Mouse (Mus musculus) adrenal gland, postnatal 4 days (tissue): Measurements from ENCODE around the gene Bcat2. TPM values are rescaled to one million over a fixed set of nuclear protein-coding genes. Genes with fewer than 3 reads are reported as not detected.

Source experiments
- DNase-seq, 2 experiments: peaks; one replicate each; pipeline ENCODE4 v3.0.0; 2021 to 2022; ENCODE audit warnings: low spot score in 2 of 2, mixed read lengths in 2 of 2
- total RNA-seq, 2 experiments: library from RNA; stranded (reverse); gene quantifications; 2 replicates each; pipeline ENCODE4 v1.2.3; 2021

Gene Bcat2
- total RNA-seq, 2 experiments from 2014 or later, result 96.4 to 96.5 TPM

DNA sequence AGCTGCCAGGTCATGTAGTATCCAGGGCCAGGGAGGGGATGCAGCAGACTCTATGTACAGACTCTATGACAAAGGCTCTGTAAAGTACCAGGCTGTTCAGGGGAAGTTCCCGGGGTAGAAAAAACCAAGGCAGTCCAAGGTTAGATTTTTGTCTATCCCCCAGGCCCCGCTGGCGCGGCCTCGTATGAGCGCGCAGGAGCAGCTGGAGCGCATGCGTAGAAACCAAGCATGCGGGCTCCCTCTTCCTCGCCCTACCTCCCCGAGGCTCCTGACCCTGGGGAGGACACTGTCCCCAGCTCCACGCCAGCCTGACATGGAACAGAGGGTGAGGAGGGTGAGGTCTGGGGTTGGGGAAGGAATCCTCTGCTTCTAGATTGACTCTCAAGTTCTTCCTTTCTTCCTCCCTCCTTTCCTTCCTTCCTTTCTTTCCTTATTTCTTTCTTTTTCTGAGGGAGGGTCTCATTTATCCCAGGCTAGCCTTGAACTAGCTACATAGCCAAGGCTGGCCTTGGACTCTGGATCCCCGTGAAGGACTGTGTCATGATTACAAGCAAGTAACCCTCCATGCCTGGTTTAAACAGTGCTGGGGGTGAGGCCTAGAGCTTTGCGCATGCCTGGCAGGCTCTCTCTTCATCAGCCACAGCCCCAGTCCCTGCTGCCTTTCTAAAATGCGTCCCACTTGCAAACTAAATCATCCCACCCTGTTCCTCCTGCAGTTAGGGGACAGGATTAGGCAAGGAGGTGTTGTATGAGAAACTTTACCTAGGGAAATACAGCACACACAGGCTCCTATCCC is 20.1 kb upstream of the Bcat2 start:
- DNase-seq, result no peak

DNA sequence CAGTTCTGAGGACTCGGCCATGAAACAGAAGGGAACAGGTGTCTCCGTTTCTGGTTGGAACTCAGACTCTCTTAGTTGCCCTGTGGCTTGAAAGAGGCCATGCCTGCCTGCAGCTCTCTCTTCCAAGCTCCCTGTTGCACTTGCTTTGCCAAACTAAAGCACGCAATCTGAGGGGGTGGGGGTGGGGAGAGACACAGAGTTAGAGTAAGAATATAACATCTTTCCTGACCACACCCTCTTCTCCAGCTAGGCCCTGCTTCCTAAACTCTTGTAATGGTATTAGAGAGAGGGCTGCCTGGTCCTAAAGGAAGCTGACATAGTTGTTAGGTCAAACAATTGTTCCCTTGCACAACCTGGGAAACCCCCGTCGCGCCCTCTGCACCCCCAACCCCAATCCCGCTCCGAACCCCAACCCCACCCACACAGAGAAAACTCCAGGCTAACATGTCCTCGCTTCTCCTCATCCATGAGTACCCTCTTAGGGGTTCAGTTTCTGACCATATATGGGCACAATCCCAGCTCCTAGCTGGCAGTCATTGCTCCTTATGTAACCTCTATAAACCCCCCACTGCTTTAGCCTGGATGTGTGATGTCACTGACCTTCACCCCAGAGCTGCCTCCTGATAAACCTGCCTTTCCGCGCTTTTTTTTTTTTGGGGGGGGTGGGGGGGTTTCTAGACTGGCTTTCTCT is 19.0 kb upstream of the Bcat2 start:
- DNase-seq, result no peak

DNA sequence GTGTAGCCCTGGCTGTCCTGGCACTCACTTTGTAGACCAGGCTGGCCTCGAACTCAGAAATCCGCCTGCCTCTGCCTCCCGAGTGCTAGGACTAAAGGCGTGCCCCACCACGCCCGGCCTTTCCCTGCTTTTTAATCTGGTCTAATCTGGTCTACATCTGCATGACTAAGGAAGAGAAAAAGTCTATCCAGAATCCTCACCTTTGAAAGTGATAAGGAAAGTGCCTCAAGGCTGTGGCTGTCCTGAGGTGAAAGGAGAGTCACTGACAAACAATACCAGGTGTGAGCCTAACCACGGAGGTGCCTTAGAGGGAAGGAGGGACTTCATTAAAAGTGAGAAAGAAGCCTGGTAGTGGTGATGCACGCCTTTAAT is 18.5 kb upstream of the Bcat2 start:
- no peak for DNase-seq

DNA sequence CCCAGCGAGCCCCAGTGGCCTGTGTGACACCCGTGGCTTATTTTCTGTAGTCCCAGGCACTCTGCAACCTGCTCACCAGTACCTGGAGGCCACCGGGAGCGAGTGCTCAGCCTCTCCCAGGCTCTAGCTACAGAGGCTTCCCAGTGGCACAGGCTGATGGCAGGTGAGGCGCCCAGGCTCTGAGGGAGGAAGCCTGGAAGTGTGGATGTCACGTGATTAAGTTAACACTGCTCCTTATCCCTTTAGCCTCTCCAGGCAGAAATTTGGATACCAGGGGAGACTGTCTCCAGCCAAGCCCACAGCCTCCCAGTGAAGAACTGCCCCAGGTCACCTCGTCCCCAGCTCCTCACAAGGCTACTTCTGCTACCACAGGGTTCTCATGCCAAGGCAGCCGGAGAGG is 16.4 kb upstream of the Bcat2 start:
- DNase-seq, result no peak

DNA sequence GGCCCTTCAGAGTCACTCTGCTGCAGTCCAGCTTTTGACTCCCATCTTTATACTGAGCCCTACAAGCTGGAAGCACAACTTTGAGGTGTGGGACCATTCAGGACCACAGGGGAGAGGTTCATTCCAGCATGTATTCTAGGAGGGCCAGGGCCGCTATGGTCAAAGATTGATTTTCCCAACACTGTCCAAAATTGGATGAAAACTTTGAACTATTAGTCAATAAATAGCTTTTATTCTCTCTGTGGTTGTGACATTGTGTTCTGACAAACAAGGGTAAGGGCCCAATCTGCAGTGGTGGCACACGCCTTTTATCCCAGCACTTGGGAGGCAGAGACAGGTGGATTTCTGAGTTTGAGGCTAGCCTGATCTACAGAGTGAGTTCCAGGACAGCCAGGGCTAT is 16.0 kb upstream of the Bcat2 start:
- DNase-seq, result no peak

DNA sequence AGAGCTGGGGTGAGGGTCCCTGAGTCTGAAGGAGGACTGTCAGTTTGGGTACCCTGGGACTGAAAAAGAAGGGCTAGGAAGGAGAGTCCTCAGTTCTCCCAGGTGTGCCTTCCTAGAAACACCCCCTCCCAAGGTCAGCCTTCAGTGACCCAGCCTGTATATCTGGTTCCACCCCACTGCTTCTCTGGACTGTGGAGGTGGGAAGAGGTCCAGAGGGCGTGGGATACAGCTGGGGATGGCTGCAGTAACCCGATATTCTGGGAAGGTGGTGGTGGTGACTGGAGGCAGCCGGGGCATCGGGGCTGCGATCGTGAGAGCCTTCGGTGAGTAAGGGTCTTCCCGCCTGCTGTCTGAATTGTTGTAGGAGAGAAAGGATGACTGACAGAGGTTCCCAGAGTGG is 15.2 kb upstream of the Bcat2 start, which contains the start of gene Hsd17b14:
TSS of gene Hsd17b14 (plus strand) at position 150 of the 400 bp plus-strand sequence.
- DNase-seq, result no peak

DNA sequence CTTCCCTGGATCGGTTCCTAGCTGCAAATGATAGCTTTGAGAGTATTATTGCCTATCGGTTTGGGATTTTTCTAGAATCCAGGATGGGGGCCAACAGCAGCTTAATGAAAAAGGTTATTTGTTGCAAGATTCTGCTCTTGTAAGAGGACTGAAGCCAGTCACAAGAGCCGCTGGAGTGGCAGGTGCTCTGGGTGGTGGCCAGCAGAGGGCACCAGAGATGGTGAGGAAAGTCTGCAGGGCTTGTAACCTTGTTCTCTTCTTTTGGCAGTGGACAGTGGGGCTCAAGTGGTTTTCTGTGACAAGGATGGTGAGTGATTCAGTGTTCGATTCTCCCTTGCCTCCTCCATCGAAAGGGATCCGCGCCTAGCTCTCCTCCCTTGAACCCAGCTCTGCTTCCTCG is 14.2 kb upstream of the Bcat2 start:
- peak; percentile 59 to 62 for DNase-seq

DNA sequence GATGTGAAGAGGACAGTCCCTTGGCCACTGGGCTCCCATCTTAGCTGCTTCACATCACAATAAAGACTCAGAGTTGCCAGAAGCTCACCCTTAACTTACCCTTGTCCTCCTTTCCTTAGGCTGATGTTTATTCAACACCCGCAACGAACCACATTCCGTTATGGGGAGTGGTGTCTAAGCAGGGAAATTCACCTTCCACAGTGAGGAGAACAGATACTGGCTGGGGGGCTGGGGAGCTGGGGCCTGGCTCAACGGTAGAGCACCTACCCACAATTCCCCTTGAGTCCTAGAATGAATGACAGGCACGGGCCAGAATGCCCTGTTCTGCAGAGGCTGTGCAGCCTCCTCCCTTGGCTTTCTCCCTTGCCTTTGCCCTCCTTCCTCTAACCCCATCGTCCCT is 11.0 kb upstream of the Bcat2 start:
- no peak for DNase-seq

DNA sequence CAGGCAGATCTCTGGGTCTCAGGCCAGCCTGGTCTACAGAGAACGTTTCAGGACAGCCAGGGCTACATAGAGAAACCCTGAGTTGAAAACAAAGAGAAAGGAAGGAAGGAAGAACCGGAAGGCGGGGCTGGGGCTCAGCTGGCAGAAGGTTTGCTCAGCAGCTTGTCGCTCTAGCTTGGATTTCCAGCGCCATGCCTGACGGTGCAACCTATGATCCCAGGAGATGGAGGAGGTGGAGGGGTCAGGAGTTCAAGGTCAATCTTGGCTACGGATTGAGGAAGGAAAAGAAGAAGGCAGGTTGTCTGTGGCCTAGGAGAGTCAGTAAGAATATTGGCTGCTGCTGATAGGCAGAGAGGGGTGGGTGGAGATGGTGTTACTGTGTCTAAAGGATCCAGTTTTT is 9.7 kb upstream of the Bcat2 start:
- DNase-seq, result no peak

DNA sequence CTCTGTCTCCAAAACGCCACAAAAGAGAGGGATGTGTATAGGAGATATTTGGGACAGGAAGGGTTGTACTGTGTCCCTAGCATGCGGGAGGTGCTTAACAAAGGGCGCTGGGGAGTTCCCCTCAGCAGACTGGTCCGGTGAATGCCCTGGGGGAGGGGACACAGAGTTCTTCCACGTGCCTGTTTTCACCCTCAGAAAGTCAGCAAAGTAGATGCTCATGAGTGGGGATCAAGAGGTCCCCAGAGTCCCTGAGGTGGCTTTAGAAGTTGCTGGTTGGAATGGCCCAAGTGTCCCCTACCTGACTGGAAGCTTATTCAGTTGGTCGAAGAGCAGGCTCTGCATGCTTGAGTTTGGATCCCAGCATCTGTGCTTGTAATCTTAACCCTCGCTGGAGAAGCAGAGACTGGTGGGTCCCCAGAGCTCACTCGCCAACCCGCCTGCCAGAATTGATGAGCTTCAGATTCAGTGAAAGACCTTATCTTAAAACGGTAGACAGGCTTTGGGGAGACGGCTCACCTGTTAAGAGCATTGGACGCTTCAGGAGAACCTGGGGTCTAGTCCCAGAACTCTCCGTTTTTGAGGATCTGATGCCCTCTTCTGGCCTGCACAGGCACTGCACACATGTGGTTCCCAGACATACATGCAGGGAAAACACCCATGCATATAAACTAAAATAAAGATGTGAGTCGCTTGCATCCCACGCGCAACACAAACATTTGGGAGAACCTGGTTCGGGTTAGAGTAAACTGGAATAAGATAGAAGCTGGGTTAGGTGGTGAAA is 8.9 kb upstream of the Bcat2 start:
- peak; percentile 40 to 59 for DNase-seq

DNA sequence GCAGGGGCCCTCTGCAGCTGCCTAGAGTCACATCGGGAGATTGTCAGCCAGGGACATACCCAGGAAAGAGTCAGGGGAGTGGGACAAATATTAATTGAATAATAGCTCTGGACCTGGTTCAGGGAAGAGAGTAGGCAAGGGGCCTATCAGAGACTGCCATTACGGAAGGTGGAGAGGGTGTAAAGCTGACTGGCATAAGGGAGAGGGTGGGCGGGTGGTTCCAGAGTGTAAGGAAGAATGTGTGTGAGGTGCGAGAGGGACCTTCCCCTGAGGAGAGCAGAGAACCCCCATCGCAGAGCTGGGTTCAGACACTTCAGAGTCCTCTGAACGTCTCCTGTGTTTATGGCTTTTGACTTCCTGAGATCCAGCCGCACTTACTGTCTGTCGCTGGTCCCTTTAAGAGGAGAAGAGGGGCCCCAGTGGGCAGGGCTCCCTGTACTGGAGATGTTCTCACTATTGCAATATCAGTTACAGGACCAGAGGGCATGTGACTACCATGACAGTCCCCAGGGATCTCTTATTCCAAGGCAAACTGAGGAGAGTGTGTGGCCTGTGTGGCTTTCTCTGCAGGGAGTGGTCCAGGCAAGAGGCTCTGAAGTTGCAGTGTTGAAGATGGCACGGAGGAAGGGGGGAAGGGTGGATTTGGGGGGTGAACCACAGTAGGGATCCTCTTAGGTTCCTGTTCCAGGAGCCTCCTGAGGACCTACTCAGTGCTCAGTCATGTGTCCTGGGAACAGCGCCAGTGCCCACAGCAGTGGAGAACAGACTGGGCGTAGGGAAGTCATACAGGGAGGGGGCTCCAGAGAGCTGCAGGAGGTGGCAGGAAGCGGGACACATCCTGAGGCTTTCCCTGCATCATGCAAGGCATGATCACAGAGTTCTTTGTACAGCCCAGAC is 8.1 kb upstream of the Bcat2 start:
- no peak for DNase-seq

DNA sequence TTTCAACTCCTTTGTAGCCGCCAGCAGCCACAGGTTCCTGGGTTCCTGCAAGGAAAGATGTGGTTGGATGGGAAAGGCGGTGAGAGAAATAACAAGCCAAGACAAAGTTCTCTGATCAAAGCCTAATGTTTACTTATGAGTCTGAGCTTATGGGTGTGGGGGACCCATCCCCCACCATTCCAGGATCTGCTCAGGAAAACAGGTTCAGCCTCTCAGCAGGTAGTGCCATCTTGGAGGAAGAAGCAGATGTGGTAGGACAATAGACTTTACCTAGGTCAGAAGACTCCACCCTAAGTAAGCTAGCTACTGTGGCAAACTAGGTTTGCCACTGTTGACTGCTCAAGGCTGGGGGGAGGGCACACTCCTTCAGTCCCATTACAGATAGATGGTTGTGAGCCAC is 5.1 kb upstream of the Bcat2 start:
- DNase-seq, result no peak

DNA sequence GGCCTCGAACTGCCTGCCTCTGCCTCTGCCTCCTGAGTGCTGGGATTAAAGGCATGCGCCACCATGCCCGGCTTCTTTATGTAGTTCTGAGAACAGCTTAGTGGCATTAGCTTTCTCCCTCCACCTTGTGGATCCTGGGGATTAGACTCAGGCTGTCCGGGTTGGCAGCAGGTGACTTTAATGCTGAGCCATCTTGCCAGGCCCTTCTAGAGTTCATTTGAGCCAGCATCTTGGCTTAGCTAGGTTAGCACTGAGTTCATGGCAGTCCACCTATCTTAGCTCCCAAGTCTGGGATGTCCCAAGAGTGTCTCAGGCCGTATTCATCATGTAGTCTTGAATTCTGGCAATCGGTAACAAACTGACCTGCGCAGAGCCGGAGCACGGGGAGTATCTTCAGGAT is 4.5 kb upstream of the Bcat2 start:
- DNase-seq, result no peak

DNA sequence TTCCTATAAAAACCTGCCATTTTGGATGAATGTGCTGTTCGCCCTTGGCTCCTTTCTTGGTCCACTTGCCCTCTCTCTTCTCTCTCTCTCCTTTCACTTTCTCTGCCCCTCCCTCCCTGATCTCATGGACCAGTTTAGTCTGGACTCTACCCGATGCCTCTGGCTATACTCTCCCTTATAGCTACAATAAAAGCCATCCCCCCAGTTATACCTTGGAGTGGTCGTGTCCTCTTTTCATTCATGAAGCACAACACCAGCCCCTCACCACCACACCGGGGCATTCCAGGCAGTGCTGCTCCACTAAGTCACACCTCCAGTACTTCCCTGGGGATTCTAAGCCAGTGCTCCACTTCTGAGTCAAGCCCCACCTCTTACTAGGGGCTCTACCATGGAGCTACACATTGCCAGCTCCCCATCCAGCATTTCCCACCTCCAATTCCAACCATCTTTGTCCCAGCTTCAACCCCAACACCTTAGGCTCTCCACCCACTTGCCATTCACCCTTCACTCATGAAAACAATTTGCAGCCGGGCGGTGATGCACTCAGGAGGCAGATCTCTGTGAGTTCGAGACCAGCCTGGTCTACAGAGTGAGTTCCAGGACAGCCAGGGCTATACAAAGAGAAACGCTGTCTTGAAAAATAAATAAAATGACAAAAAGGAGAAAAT is 2.7 kb upstream of the Bcat2 start:
- DNase-seq, result no peak

DNA sequence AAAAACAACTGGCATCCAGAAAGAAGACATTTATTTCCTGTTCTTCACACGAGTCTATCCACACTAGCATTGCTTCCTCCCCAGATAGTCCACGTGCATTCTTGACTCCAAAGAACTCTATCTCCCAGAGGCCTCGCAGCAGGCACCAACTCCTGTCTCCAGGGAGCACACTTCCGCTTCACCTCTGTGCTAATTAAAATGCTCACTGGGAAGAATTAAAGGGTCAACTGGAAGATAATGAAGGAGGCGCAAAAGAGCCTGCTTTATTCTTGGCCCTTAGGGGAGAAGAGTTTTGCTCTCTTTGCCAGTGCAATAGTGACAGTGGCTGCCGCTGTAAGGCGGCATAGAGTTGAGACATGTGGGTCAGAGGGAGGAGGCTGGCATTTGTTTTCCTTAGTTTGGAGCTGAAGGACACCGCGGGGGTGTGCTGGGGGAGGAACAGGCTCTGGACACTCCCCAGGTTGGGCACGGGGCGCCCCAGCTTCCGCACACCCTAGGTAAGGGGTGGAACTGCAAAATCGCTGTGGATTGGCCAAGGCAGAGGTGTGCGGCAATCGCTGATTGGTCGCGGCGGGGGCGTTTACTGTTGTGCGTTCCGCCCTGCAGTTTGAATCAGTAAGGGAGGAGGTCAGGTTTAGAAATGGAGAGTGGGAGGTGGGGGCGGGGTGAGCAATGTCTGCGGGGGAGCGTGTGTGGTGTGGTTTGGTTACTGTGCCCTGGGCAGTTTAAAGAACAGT is 2.0 kb upstream of the Bcat2 start:
- peak; percentile 63 to 88 for DNase-seq

DNA sequence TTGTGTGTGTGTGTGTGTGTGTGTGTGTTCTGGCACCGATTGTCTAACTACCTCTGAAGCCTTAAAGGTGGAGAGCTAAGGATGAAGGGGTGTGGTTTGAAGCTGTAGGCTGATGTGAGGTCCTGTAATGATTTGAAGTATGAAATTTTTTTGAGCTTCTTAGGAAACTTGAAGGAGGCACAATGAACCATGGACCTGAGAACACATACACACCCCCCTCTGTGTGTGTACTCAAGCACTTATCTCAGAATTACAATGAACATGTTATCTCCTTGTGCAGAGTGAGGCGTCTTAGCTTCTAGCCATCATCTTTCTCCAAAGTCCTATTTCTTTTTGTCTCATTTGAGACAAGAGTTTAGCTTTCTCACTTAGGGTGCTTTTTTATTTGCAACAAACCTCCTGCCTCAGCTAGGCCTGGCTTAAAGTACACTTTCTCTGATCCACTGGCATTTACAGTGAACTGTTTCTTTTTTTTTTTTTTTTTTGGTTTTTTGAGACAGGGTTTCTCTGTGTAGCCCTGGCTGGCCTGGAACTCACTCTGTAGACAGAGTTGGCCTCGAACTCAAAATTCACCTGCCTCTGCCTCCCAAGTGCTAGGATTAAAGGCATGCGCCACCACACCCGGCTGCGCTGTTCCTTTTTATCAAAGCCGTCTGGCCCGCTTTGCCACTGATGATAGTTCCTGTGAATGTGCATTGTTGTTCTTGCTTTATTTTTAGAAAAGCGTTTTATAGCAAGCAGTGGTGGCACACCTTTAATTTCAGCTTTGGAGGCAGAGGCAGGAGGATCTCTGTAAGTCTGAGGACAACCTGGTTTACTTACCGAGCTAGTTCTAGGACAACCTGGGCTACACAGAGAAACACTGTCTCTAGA is 1.1 kb upstream of the Bcat2 start:
- DNase-seq, result no peak

DNA sequence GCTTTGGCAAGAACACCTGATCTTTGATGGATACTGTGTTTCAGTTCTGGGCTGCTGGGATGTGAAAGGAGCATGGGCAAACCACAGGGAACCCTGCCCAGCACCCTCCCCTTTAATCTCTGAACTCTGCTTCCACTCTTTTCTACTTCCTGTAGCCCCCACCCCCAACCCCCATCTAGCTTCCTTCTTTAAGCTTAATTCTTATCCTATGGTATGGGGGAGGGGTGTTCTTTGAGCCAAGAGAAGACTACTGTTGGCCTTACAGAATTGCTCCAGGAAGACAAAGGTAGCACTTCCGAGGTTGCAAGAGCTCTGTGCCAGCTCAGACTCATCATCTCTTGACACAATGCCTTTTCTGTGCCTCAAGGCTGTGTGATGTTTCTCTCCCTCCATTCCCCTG is 2.0 kb downstream of the Bcat2 start:
- no peak for DNase-seq

DNA sequence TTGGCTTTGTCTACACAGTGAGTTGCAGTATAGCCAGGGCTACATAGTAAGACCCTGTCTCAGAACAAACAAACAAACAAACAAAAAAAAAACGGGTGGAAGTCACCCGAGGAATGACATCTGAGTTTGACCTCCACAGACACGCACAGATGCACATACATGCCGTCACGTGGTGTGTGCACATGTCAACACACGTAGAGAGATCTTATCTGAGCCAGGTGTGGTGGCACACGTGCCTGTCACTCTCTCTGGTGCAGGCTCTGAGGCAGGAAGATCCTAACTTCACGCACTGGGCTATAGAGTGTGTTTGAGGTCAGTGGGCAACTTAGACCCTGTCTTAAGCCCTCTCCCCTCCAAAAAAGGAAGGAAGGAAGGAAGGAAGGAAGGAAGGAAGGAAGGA is 4.0 kb downstream of the Bcat2 start:
- DNase-seq, result no peak
